Mouse (Mus musculus) T-helper 2 cell (primary cell): ENCODE results near the gene Agpat4.

ENCODE experiments used
- in situ Hi-C: fragments of 300-600 bp; cut with MboI, MseI; formaldehyde crosslinking; loops from one replicate; pipeline ENCODE4 v1.15.1; 2025; ENCODE audit warnings: high pct_unique_total_duplicates

The Agpat4 gene

GRCm38 (mm10) chr17:12160061-12160421 lies 41.5 kb downstream of the Agpat4 start:
- in situ Hi-C loops, result loop anchor here (5.0 kb wide), 1 partner anchor 43 kb away; the partner anchor contains the start of gene Agpat4

DNA sequence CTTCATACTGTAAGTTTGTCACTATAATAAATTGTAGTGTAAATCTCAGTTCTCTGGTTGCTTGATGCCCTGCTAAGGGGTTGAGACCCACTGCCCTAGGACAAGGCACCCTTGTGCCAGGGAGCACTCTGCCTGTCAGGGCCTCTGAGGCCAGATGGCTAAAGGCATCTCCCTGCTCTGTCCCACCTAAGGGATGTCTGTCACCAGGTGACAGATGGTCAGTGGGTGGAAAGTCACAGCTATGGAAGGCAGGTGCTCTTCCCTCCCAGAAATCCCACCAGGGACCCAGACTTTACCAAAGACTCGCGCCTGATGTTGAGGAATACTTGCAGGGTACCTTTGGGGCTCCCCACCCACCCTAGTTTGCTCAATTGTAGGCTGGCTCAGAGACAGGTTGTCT lies 42.0 kb downstream of the Agpat4 start:
- in situ Hi-C loops, result loop anchor here (5.0 kb wide), 1 partner anchor 43 kb away; the partner anchor contains the start of gene Agpat4

DNA sequence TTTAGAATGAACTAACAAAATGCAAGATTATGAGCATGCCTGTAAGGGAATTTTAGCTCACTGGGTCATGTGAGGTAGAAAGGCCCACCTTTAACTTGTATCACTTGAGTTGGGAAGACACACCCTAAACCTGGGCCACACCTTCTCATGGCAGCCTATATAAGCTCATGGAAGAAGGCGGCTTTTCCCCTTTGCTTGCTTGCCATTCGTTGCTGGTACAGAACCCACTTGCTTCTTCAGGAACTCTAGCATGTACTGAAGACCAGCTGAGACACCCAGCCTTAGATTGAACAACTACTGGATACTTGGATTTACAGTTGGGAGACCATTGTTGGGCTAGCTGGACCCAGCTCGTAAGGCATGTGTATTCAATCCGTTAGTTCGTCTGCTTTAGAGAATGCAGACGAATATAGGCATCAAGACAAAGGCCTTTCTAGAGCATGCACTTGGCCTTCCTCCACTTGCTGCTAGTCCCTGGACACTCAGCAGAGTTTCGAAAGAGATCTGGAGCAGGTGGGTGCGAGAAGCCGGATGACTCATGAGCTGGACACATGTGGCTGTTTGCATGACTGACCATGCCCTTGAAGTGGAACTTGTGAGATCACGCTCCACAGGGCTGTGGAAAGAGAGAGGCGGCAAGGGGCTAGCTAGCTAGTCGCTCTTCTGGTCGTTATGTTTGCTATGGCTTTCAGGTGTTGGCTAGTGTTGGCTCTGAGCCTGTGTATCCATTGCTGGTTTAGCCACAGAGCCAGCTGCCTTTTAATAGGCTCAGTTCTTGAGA lies 42.7 kb downstream of the Agpat4 start:
- in situ Hi-C loops, result loop anchor here (5.0 kb wide), 1 partner anchor 44 kb away; the partner anchor contains the start of gene Agpat4

DNA sequence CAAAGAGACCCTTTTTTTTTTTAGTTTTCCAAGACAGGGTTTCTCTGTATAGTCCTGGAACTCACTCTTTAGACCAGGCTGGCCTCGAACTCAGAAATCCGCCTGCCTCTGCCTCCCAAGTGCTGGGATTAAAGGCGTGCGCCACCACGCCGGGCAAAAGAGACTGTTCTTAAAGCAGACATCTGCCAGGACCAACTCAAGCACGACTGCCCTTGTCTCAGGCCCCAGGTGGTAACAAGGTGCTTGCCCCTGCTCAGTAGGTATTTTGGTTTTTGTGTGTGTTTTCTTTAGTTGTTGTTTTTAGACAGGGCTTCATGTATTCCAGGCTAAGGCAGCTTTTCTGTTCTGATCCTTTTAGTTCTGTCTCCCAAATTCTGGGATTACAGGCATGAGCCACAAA lies 43.4 kb downstream of the Agpat4 start:
- in situ Hi-C loops, result loop anchor here (5.0 kb wide), 1 partner anchor 45 kb away; the partner anchor contains the start of gene Agpat4

DNA sequence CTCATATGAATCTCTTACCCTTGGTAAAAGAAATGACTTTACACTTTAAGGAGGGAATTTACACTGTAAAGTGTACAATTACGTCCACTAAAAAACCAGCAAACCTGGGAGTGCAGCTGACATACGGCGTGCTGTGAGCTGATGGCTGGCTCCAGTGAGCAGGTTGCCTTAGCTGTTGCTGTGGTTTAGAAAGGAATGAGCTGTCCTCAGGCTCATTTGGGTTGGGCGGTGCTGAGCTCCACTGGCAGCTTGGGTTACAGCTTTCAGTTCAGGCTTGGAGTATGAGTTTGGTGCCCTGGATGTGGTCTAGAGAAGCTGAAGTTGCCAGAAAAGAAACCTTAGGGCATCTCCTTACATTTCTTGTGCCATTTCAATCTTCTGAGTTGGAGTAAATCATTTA lies 44.3 kb downstream of the Agpat4 start:
- in situ Hi-C loops, result loop anchor here (5.0 kb wide), 1 partner anchor 46 kb away; the partner anchor contains the start of gene Agpat4

- in situ Hi-C loops, result loop anchor here (5.0 kb wide), 1 partner anchor 46 kb away; the partner anchor contains the start of gene Agpat4
Observed at GRCm38 (mm10) chr17:12163403-12163802, 44.9 kb downstream of the Agpat4 start.

DNA sequence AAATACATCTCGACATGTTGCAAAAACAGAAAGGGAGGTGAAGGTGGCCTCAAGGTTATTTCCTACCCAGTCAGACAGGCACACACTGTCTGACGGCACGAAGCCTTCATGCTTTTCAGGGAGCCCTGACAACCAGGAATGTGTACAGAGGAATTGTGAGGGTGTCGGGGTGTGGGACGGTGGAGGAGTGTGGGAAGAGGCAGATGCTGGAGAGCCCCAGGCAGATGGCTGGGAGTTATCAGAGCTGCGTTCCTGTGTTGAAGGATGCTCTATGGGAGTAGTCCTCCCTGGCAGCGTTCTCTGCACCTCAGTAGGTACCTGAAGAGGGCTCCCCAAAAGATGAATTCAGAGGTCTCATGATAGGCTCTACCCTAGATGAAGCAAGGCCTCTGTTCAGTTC lies 45.4 kb downstream of the Agpat4 start:
- in situ Hi-C loops, result loop anchor here (5.0 kb wide), 1 partner anchor 47 kb away; the partner anchor contains the start of gene Agpat4

DNA sequence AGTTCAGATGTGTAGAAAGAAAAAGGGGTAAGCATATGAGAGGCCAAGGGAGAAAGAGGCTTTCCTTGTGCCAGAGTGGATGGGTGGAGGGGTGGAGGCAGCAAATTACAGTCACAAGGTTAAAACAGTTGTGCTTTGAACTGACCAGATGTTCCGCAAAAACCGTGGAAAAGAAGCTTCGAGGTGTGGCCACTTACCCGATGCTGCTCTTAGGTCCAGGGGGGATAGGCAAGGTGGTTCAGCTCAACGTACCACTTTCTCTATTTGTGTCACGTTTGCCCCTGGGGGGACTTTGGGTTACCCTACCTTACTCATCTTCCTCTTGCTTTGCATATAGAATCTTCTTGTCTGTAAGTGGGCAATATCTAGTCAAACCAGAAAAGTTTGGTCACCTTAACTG lies 46.0 kb downstream of the Agpat4 start:
- in situ Hi-C loops, result loop anchor here (5.0 kb wide), 1 partner anchor 47 kb away; the partner anchor contains the start of gene Agpat4

DNA sequence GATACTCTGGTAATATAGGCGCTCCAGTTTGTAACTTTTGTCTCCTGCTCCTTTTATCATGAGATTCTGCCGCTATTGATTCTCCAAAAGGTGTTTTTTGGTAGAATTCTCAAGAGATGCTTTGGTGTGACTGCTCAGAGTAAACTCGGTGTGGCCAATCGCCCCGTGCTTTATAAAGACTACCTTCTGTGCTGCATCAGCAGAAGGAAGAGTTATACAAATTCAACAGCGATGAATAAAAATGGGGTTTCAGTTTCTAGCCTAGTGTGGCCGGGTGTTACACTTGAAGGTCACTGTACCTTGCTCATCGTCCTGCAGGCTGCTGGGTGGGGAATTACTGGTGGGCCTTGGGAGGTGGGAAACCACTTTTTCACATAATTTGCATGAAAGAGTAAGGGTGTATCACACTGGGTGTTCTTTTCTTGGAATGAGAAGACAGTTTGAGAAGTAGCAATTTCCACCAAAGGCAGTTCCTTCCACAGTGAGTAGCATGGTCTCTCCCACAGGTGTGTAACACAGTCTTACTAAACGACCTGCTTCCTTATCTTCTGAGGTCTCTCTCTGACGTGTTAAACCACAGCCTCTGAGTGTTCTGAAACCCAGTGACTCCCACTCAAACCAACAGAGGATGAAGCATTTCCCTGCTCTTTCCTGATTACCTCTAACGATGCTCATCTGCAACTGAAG lies 46.6 kb downstream of the Agpat4 start:
- in situ Hi-C loops, result no loop called here

DNA sequence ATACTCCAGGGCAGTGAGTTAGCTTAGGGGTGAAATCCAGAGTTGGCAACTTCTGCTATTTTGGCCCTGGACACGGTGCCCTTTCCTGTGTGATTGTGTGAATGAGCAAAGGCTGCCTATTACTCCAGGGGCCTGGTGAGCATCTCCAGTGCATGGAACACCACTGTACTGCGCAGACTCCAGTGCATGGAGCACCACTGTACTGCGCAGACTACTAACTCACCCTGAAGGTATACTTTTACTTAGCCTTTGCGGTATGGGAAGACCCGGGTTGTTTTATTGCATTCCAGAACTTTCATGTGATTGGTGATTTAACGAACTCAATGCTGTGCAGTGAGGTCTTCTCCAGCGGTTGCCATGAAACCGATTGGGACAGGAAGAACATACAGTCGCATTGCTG lies 47.2 kb downstream of the Agpat4 start:
- in situ Hi-C loops, result no loop called here

- in situ Hi-C loops, result no loop called here
Observed at GRCm38 (mm10) chr17:12168536-12168935, 50.0 kb downstream of the Agpat4 start.

GRCm38 (mm10) chr17:12169326-12169836 lies 50.9 kb downstream of the Agpat4 start:
- in situ Hi-C loops, result no loop called here

GRCm38 (mm10) chr17:12170791-12171497 lies 52.4 kb downstream of the Agpat4 start:
- in situ Hi-C loops, result no loop called here

DNA sequence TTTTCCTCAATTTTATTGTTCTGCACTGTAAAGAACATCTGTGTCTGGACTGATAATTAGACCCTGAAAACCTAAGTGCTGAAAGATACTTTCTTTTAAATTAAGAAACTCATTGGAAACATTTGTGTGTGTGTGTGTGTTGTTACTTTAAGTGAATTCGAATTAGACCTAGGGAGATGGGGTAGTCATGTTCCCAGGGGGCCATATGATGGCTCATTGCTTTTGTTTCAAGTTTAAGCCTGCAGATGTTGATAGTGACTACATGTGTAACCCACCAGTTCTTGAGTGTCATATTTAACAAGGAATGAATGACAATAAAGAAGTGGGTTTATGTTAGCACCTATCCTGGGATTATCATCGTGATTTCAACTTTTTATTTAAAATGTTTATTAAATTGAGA lies 53.2 kb downstream of the Agpat4 start:
- in situ Hi-C loops, result no loop called here

GRCm38 (mm10) chr17:12174221-12174620 lies 55.7 kb downstream of the Agpat4 start:
- in situ Hi-C loops, result no loop called here

DNA sequence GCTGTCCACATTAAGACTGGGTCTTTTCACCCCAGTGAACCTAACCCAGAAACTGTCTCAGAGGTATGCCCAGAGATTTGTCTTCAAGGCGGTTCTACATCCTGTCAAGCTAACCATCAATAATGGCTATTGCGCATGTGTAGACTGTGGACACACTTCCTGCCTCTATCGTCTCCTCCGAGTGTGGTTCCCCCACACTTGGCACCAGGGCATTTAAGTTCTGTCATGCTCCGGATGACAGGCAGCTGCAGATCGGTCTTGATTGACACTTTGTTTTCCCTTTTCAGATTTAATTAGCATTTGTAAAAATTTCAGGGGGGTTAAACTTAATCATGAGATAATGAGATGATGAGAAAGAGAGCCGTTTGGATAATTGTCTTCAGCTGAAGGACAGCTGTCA lies 56.4 kb downstream of the Agpat4 start:
- in situ Hi-C loops, result no loop called here

DNA sequence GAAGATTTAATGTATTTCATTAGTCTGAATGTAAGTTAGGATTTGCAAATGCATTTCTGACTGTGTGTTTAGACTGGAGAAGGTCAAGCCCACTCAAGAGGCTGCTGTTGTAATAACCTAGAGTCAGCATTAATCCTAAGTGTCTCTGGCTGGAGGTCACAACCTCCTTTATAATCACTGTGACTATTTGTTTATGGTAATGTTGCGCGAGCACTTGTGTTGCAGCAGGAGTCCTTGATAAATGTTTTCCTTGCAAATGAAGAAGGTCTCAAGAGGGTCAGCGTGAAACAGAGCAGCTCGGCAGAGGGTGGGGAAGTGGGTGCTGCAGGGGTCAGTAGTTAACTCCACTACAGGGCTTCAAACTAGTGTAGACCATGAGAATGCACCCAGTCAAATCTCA lies 57.1 kb downstream of the Agpat4 start:
- in situ Hi-C loops, result no loop called here

DNA sequence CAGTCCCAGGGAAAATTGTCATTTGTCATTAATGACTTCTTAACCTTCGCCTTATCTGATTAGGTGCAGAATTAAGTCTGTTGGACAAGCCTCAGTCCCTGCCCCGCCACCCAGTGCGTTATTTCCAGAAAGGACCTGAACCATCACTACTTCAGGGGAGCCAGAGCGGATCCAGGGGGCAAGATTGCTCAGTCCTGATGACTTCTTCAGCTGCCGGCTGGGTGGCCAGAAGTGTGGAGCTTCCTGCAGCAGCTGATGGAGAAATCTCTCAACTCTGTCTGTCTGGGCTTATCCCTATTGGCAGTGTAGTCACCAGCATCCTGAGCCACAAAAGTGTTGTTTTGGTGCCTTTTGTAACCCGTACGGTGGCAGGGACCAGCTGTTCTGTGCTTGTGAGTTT lies 60.8 kb downstream of the Agpat4 start:
- in situ Hi-C loops, result no loop called here

GRCm38 (mm10) chr17:12179766-12180165 lies 61.3 kb downstream of the Agpat4 start:
- in situ Hi-C loops, result no loop called here

DNA sequence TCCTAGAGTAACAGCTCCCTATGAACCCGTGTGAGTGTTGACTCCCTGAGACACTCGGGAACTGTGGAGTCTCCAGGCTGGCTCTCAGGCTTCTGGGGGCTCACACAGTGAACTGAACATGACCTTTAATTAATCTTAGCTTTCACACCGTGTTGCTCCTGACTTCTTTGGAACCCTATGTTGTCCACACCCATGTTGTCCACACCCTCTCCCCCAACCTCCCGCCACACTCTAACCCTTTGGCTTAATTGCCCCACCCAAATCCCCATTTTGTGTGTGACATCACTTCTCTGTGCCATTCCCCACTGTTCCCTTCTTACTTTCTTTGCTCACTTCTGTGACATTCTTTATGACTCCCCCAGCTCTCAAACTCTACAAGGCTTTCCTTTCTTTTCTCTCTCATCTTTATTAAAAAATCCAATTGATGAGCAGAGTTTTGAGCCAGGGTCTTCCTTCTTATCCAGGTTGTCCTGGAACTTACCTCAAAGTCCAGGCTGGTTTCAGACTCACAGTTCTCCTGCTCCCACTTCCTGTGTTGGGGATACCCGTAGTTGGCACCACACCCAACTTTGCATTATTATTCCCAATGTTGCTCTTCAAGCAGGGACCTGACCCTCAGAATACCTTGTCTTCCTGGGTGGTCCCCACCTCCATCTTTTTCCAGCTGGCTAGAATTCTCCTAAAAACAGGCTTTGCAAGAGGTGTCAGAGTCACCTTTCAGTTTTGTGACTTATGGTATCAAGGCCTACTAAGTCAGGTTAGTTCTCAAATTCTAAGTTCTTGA lies 64.4 kb downstream of the Agpat4 start:
- in situ Hi-C loops, result no loop called here

GRCm38 (mm10) chr17:12184283-12184682 lies 65.8 kb downstream of the Agpat4 start:
- in situ Hi-C loops, result no loop called here
